Mouse (Mus musculus) G1E (cell line): ENCODE measurements at regions not wholly inside any gene's neighbourhood (a gene's known extent, or its start where the extent isn't known, plus 50 kb on each side); places are given as distances from the start of the nearest gene placed in this dataset.
A peak's percentile ranks its signal among the peaks of the same experiment; 100 is the strongest.

Experiments
- ATAC-seq: 2 replicates; pipeline ENCODE4 v1.8.0; 2016; ENCODE audit warnings: mild to moderate bottlenecking; ENCODE audit not compliant: insufficient number of reproducible peaks, poor library complexity, low FRiP score, severe bottlenecking; ENCODE audit errors: extremely low read depth
- DNase-seq: peaks from one replicate; pipeline ENCODE4 v3.0.0; 2012; ENCODE audit warnings: low spot score
- H3K27me3 ChIP-seq: 2 replicates; pipeline ENCODE4 v1.6.1; 2012; ENCODE audit warnings: mild to moderate bottlenecking, low read length, inconsistent platforms; ENCODE audit not compliant: insufficient read depth
- H3K36me3 ChIP-seq: replicated peaks from 2 replicates; pipeline ENCODE3; 2012; ENCODE audit warnings: mild to moderate bottlenecking, inconsistent platforms
- H3K4me1 ChIP-seq: 2 replicates; pipeline ENCODE4 v1.6.1; 2012; ENCODE audit warnings: low read depth, low read length, inconsistent platforms, mixed read lengths; ENCODE audit not compliant: insufficient read depth
- H3K4me3 ChIP-seq: 2 replicates; pipeline ENCODE4 v1.5.1; 2012; ENCODE audit warnings: low read depth, mild to moderate bottlenecking, inconsistent platforms, low read length, moderate library complexity, mixed read lengths
- H3K9me3 ChIP-seq: replicated peaks from 2 replicates; pipeline ENCODE4 v1.6.1; 2012; ENCODE audit warnings: inconsistent platforms
- CTCF ChIP-seq: IDR thresholded peaks from 2 replicates; pipeline ENCODE4 v1.5.1; 2012; ENCODE audit warnings: low read depth, low read length, inconsistent platforms, mixed read lengths
- GATA1 ChIP-seq: IDR thresholded peaks from 2 replicates; pipeline ENCODE4 v1.6.1; 2012; ENCODE audit warnings: borderline replicate concordance, low read length, inconsistent platforms, mixed read lengths
- GATA2 ChIP-seq: IDR thresholded peaks from 2 replicates; pipeline ENCODE4 v1.6.1; 2012; ENCODE audit warnings: low read depth, low read length, inconsistent platforms, borderline replicate concordance
- POLR2AphosphoS5 ChIP-seq: IDR thresholded peaks from 2 replicates; pipeline ENCODE4 v1.6.1; 2012; ENCODE audit warnings: low read depth, low read length, inconsistent platforms; ENCODE audit not compliant: insufficient replicate concordance
- TAL1 ChIP-seq: conservative IDR thresholded peaks from 2 replicates; pipeline ENCODE4 v1.6.1; 2012; ENCODE audit warnings: low read depth, low read length, inconsistent platforms, mixed read lengths

GRCm38 (mm10) chr15:5623021-5623420 is 379.0 kb upstream of the Ptger4 start:
- peaks cover 3% of the 10 kb centered on the region; the same call in 1 of the 2 replicates for H3K27me3 ChIP-seq
- H3K4me1 ChIP-seq, result no peaks in the 10 kb centered on the region
- DNase-seq (no peak), ATAC-seq (no peak)
- no peaks in the 10 kb centered on the region for H3K9me3 ChIP-seq
- no peaks in the 10 kb centered on the region for H3K36me3 ChIP-seq
- H3K4me3 ChIP-seq, result no peak overlapping the region
- no peak for TF ChIP-seq CTCF
- no peak for TF ChIP-seq GATA1
- TF ChIP-seq GATA2, result no peak
- TF ChIP-seq TAL1, result no peak
- no peak for TF ChIP-seq POLR2AphosphoS5

DNA sequence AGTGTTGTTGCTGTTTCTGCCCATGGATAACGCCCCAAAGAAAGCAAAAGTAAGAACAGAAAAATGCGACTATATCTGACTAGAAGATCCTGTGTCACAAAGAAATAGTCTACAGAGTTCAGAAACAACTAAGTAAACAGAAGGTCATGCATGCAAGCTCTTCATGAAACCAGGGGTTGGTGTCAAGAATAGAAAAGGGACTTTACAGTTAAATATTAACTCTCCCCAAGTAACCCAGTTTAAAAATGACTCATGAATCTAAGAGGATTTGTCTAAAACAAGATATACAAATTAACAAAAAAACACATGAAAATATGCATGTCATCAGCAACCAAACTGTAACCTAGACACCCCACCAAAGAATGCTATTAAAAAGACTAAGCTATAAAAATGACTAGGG is 381.4 kb upstream of the Ptger4 start:
- Histone ChIP-seq H3K36me3 (no peaks in the 10 kb centered on the region), H3K9me3 (no peaks in the 10 kb centered on the region), H3K4me1 (no peaks in the 10 kb centered on the region), H3K27me3 (peaks cover 3% of the 10 kb centered on the region; the same call in 1 of the 2 replicates), H3K4me3 (no peak overlapping the region)
- no peak for DNase-seq
- no peak for ATAC-seq
- TF ChIP-seq CTCF (no peak), TAL1 (no peak), GATA2 (no peak), GATA1 (no peak), POLR2AphosphoS5 (no peak)

DNA sequence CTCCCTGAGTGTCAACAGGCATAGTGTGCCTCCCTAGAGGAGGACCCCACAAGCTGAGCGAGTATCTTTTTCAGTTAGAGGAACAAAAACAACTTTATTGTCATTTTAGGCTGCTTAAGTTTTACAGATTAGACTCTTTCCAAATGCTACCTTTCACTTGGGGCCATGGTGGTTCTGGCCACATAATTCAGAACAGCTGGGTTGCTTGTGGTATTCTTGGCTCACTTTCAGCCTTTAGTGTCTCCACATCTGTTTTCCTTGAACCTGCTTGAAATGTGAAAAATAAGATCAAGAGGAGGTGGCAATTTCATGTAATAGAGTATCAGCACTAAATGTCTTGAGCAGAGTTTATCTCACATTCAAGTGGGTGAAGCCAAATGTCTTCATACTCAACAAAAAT is 402.7 kb upstream of the Ptger4 start:
- Histone ChIP-seq H3K9me3 (no peaks in the 10 kb centered on the region), H3K36me3 (no peaks in the 10 kb centered on the region), H3K4me3 (no peak overlapping the region), H3K27me3 (no peaks in the 10 kb centered on the region), H3K4me1 (no peaks in the 10 kb centered on the region; the same call in 1 of the 2 replicates)
- no peak for TF ChIP-seq GATA1
- ATAC-seq (no peak), DNase-seq (no peak)

- ATAC-seq, result peak; percentile 98
These were observed 414.8 kb upstream of the Ptger4 start for GRCm38 (mm10) chr15:5658796-5659195.

DNA sequence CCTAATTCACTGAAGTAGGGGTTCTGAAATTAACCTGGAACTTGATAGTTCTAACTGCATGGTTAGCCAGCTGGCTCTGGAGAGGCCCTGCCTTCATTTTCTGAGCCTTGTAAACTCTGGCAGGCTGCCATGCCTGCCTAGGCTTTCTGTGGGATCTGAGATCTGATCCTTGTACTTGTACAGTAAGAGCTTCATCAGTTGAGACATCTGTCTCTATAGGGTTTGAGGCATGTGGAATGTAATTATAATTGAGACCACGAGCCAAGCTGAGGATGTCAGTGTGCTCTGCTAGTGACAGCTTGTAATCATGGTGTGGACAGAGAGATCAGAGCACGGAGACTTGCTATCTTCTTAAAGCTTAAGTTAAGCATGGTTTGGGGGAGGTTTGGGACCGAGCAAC is 416.8 kb upstream of the Ptger4 start:
- Histone ChIP-seq H3K36me3 (no peaks in the 10 kb centered on the region), H3K27me3 (no peaks in the 10 kb centered on the region), H3K4me1 (peaks cover 18% of the 10 kb centered on the region), H3K9me3 (no peaks in the 10 kb centered on the region), H3K4me3 (no peak overlapping the region)
- TF ChIP-seq GATA2, result no peak
- no peak for TF ChIP-seq POLR2AphosphoS5
- TF ChIP-seq CTCF, result no peak
- TF ChIP-seq GATA1, result no peak
- TF ChIP-seq TAL1, result 0 out of 2 replicates have a peak, but pooled peaks have one; percentile 11
- no peak for ATAC-seq
- no peak for DNase-seq

More at GRCm38 (mm10) chr15:5658796-5659195, 414.8 kb upstream of the Ptger4 start:
- peak; percentile 6 for DNase-seq
- no peaks in the 10 kb centered on the region for H3K36me3 ChIP-seq
- peak; percentile 93 for TF ChIP-seq TAL1
- no peak for TF ChIP-seq GATA1
- no peaks in the 10 kb centered on the region for H3K27me3 ChIP-seq
- H3K4me1 ChIP-seq, result peaks cover 20% of the 10 kb centered on the region
- no peaks in the 10 kb centered on the region for H3K9me3 ChIP-seq
- no peak overlapping the region for H3K4me3 ChIP-seq

DNA sequence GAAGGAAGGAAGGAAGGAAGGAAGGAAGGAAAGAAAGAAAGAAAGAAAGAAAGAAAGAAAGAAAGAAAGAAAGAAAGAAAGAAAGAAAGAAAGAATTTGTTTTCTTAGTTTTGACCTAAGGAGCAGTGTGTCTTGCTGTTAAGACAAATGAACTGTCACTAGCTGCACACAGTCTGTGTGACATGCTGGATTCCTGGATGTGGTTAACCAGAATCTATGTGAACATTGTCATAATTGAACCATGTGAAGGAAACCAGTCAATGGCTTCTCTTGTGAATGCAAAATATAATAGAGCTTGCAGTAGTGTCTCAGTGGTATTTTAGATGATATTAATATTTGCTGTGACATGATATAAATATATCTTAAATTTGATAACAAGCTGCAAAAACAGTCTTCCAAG is 427.8 kb upstream of the Ptger4 start:
- no peak for TF ChIP-seq TAL1
- TF ChIP-seq CTCF, result no peak
- no peak for TF ChIP-seq POLR2AphosphoS5
- no peak for TF ChIP-seq GATA1
- no peak for TF ChIP-seq GATA2
- DNase-seq (no peak), ATAC-seq (no peak)
- H3K4me3 ChIP-seq, result no peak overlapping the region
- H3K4me1 ChIP-seq, result no peaks in the 10 kb centered on the region
- no peaks in the 10 kb centered on the region for H3K36me3 ChIP-seq
- no peaks in the 10 kb centered on the region for H3K27me3 ChIP-seq
- H3K9me3 ChIP-seq, result no peaks in the 10 kb centered on the region

DNA sequence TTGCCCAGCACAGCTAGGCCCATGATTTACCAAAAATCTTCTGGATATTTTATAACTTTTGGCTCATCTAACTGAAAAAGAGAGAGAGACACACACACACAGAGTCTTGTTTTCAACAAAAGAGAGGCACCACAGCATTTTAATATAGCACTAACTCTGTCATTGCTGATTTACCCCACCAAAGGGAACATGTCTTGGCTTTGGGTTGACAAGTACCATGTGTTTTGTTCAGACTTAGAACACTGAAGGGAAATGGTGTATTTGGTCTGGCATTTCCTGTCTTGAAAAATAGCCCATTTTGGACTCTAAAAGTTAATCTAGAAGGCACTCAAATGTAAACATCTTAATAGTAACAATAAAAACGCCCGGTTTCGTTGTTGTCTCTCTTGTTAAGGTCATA is 432.7 kb upstream of the Ptger4 start:
- Histone ChIP-seq H3K27me3 (no peaks in the 10 kb centered on the region), H3K4me1 (no peaks in the 10 kb centered on the region), H3K36me3 (no peaks in the 10 kb centered on the region), H3K9me3 (no peaks in the 10 kb centered on the region), H3K4me3 (no peak overlapping the region)
- TF ChIP-seq GATA2 (no peak), CTCF (no peak), TAL1 (no peak), GATA1 (no peak), POLR2AphosphoS5 (no peak)
- ATAC-seq (no peak), DNase-seq (no peak)
